Mouse (Mus musculus): ENCODE measurements around the gene Cpa5.
A peak's percentile ranks its signal among the peaks of the same experiment; 100 is the strongest.

The Cpa5 gene

DNA sequence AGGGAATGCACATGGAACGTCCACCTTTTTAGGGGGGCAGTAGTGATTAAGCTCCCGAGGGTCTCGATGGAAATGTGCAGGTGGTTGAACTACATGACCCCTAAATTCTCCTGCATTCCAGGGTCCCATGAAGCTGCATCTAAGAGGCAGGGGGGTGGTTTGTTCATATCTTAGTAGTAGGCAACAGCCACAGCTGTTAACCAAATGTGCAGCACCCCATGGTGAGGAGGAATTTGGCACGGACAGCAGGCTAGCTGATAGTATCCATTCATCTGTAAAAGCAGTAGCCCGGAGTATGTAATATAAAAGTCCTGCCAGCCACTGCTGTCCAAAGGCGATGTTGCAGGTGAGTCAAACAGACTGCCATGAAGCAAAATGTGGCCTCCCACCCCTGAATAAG, 34.6 kb downstream of the Cpa5 start:
- DNase-seq: no peak

- DNase-seq: no peak
These were observed 39.0 kb downstream of the Cpa5 start for GRCm38 (mm10) chr6:30649651-30650296.

DNA sequence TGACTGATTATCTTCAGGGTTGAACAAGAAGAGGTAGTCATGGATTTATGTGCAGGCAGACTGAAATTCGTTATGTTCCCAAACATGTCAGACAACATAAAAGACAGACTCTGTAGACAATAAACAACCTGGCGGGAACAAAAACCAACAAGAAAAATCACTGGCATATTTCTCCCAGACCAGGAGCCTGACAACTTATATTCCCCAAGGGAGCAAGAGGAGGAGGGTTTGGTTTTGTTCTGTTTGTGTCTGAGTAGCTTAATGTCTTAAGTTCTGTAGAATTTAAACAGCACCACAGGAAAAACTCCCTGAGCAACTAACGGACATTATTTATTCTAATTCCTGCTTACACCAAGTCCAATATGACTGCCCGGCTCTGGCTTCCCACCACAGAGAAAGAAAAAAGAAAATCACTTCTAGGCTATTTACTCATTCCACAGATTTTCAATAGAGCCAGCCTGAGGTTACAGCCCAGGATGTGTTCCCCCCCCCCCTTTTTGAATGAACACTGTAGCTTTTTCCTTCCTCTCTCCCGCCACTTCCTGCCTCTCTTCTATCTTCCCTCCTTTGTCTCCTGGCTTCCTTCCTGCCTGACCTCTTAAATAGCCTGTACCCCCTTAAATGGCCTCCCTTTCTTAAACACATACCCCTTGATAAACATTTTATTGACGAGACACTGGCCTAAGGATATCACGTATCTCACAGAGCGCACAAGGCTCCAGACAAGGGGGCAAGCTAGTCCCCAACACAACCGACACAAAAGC, 41.8 kb downstream of the Cpa5 start:
- DNase-seq: no peak

GRCm38 (mm10) chr6:30653518-30653917, 42.7 kb downstream of the Cpa5 start:
- no peak for DNase-seq

GRCm38 (mm10) chr6:30654402-30654859, 43.6 kb downstream of the Cpa5 start:
- no peak for DNase-seq

DNA sequence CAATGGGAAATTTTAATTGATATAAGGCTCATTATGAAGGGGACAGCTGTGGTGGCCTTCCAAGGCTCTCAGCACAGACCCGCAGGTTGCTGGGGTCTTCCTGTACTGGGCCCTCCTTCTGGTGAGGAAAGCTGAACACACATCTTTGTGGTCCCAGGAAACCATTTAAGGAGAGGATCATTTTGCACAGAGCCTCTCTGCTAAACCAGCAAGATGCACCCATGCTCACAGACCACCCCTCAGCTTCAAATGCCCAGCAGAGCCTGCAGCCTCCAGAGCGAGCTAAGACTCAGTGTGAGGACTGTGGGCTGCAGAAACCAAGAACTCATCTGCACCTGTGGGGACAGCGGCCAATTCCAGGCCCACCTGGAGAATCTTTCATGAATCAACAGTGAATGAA, 44.1 kb downstream of the Cpa5 start:
- DNase-seq: no peak

- DNase-seq: no peak
These were observed 46.5 kb downstream of the Cpa5 start for GRCm38 (mm10) chr6:30657279-30657678.

DNA sequence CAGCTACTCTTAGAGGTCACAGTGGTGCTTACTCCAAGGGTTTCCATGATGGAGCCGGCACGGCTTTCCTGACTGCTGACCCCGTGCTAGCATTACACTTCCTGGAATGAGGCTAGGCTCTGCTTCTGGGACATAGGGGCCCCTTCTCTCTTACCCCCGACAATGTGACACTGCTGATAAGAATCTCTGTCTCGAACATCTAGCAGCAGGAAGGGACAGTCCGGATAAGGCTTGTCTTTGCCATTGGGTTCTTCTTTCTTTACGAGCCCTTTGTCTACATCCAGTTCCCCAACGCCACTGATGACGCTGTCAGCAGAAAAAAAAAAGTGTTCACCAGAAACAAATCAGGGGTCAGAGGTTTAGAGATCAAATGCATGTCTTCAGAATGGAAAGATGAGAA, 47.8 kb downstream of the Cpa5 start:
- DNase-seq: no peak

- peak; percentile 11 for DNase-seq
These were observed 54.0 kb downstream of the Cpa5 start for GRCm38 (mm10) chr6:30664776-30665175.

DNA sequence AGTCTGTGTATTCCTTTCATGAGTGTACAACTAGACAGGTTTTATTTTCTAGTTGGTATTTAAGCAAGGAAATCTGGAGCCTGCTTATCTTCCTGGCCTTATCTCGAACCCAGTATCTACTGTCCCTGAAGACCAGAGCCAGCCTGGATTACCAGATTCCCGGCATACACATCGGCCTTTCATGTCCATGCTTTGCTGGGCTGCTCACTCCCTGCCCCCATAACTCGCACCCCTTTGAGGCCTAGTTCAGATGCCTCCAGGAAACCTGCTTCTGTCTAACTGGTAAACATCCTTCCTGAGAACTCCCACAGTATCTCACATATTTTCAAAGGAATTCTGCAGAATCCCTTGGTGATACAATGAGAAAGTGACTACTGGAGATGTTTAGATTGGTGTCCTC, 54.5 kb downstream of the Cpa5 start:
- peak; percentile 75 for DNase-seq

- DNase-seq: no peak
These were observed 55.2 kb downstream of the Cpa5 start for GRCm38 (mm10) chr6:30666043-30666442.

DNA sequence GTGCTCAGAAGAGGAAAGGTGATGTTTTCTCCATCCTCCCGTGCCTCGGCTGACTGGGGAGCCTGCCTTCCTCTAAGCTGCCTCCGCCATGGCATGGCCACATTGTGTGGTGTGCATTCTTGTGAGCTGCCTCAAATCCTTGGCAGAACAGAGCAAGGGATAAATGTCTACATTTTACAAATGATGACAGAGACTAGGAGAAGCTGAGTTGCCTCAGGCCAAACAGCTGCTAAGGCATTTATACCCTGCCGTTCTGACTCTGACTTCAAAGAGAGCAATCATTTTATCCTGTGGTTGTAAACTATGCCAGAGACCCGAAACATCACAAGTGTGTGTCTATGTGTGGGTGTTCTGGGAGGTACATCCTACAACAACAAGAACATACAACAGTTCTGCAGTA, 56.8 kb downstream of the Cpa5 start:
- no peak for DNase-seq

- DNase-seq: peak; percentile 88
These were observed 60.9 kb downstream of the Cpa5 start for GRCm38 (mm10) chr6:30671696-30672095.

DNA sequence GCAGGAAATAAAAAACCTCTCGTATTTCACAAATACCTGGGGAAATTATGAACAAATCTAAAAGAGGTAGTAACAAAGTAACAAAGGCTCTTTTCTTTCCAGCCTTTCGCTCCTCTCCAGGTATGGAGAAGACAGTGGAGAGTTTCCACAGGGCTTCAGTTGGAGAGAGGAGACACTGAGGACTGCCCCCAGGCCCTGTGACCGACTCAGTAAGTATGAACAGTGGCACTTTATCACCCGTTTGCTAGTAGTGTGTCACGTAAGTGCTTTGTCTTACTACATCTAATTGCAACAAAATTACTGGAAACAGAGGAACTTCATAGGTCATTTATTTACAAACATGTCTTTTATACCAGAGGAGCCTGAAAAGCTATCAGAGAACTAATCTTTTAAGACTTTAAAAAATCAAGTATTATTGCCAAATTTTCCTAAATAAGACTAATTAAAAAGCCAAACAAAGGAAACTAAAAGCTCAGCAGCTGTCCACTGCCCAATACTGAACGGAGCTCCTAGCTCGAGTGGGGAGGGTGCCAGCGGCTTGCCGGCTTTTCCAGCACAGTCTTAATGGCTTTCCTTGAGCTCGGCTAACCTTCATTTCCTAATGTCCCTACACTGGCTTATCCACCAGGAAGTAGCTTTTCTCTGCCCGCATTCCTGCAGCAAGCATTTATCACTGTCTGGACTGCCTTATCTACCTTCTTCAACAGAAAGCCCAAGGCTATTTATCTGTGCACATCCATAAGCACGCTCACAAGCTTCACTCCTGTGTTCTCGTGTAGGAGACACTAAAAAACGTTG, 63.2 kb downstream of the Cpa5 start:
- DNase-seq: peak; percentile 87

DNA sequence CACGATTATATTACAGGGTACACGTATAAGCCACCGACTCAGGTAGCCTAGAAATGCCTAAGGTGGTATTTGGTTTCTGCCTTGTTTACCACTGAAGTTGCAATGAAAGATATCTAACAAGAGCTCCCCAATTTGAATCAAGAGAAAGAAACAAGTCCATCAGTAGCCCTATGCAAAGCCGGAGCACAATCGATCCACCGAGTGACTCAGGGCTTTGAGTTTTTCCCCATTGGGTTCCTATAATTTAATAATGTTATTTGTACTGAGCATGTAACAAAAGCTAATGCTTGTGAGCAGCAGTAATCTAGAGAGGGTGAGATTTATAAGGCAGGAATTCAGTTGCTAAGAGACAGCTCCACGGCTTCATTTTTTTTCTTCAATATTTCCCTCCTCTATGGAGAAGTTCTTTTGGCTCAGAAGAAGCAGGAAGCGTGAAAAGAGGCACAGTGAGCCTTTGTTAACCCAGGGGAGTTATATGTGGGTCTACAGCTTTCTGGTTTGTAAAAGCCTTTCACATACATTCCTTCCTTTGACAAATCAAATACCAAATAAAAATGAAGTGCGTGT, 64.0 kb downstream of the Cpa5 start:
- DNase-seq: peak; percentile 86

GRCm38 (mm10) chr6:30675281-30675771, 64.5 kb downstream of the Cpa5 start:
- peak; percentile 91 for DNase-seq

DNA sequence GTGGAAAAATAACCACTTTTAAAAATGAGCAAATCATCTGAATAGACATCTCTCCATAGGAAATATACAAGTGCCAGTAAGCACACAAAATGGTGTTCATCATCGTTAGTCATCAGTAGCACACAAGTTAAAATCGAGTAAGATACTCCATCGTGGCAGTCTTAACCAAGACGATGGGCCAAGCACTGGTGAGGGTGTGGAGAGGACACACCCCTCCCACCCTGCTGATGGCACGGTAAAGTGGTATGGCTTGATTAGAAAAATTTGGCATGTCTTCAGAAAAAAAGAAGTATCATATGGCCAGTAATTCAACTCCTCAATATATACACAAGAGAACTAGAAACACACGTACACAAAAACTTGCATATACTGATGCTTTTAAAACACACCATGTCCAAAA, 65.7 kb downstream of the Cpa5 start:
- DNase-seq: peak; percentile 68

GRCm38 (mm10) chr6:30677591-30677990, 66.8 kb downstream of the Cpa5 start:
- DNase-seq: peak; percentile 79

GRCm38 (mm10) chr6:30678482-30678881, 67.7 kb downstream of the Cpa5 start:
- peak; percentile 82 for DNase-seq

GRCm38 (mm10) chr6:30679567-30679966, 68.8 kb downstream of the Cpa5 start:
- DNase-seq: peak; percentile 67

- DNase-seq: peak; percentile 74
These were observed 69.6 kb downstream of the Cpa5 start for GRCm38 (mm10) chr6:30680442-30680841.

Data from heart, adult 11 months (tissue).